ENCODE assay signal across 15 mouse cellular contexts in genomic region chr19:53128494-53129337, GRCm38 (mm10). TPM values are rescaled to one million over a fixed set of nuclear protein-coding genes. Genes with fewer than 3 reads are reported as not detected.
DNase-seq lines count a peak whose midpoint lies in the region; ATAC-seq and TF ChIP-seq lines count a peak whose summit lies in the region.
"Had no signal": no experiment of that assay in that cellular context is flagged by ENCODE, and none has a peak within 500 bp of the region (broad histone marks: within the 10 kb centered on the region; RNA-seq: fewer than 3 reads in every experiment).

No protein-coding gene starts in this region.

- no peaks in the 10 kb centered on the region for H3K9me3 ChIP-seq in heart, embryonic 15.5 days (replicated peaks)
- H3K9me3 ChIP-seq in lung, embryonic 16.5 days (ENCODE audit: control insufficient read depth, low read length) = no peaks in the 10 kb centered on the region
- no peaks in the 10 kb centered on the region for H3K9me3 ChIP-seq in stomach, postnatal 0 days (ENCODE audit: control insufficient read depth, low read length)
- no peaks in the 10 kb centered on the region for H3K9me3 ChIP-seq in embryonic facial prominence, embryonic 10.5 days
- H3K9me3 ChIP-seq: forebrain, embryonic 13.5 days; G1E had no signal

- no peak for ATAC-seq in heart, embryonic 15.5 days (replicated peaks; ENCODE audit: insufficient number of reproducible peaks, insufficient read depth, low FRiP score, low read depth)
- ATAC-seq in lung, embryonic 16.5 days (ENCODE audit: low read depth) = peak; percentile 52
- peak; percentile 76 for ATAC-seq in stomach, postnatal 0 days (ENCODE audit: low FRiP score, low TSS enrichment)
- ATAC-seq: forebrain, embryonic 13.5 days; hindbrain, postnatal 0 days had no signal

- H3K9ac ChIP-seq in heart, embryonic 15.5 days = no peak overlapping the region
- H3K9ac ChIP-seq in lung, embryonic 16.5 days (ENCODE audit: low read length) = 0 out of 2 replicates have a peak overlapping the region, but pooled peaks have one; percentile 6
- H3K9ac ChIP-seq in stomach, postnatal 0 days (ENCODE audit: low read length) = no peak overlapping the region; the same call in 1 of the 2 replicates
- H3K9ac ChIP-seq: forebrain, embryonic 13.5 days had no signal

- no peak for TF ChIP-seq EP300 in stomach, postnatal 0 days (optimal IDR thresholded peaks at IDR 0.05)

- no peaks in the 10 kb centered on the region for H3K27me3 ChIP-seq in heart, embryonic 15.5 days
- H3K27me3 ChIP-seq in lung, embryonic 16.5 days (ENCODE audit: control insufficient read depth, insufficient read depth, low read depth, low read length) = no peaks in the 10 kb centered on the region
- no peaks in the 10 kb centered on the region for H3K27me3 ChIP-seq in stomach, postnatal 0 days (ENCODE audit: control insufficient read depth, insufficient read depth, low read length)
- no peaks in the 10 kb centered on the region for H3K27me3 ChIP-seq in embryonic facial prominence, embryonic 10.5 days (replicated peaks; ENCODE audit: low read depth, poor library complexity, severe bottlenecking)
- H3K27me3 ChIP-seq: forebrain, embryonic 13.5 days had no signal

- no peak overlapping the region for H3K4me3 ChIP-seq in heart, embryonic 15.5 days
- H3K4me3 ChIP-seq in lung, embryonic 16.5 days (ENCODE audit: low read length) = no peak overlapping the region
- H3K4me3 ChIP-seq in stomach, postnatal 0 days (ENCODE audit: low read depth, low read length) = no peak overlapping the region
- no peak overlapping the region for H3K4me3 ChIP-seq in embryonic facial prominence, embryonic 10.5 days
- H3K4me3 ChIP-seq: forebrain, embryonic 13.5 days; myocyte had no signal

- peak; percentile 34 for DNase-seq in ovary, adult 18-20 months (ENCODE audit: low spot score)
- no peak for DNase-seq in ovary, postnatal 10 days (ENCODE audit: low spot score)
- DNase-seq in stomach, postnatal 0 days (ENCODE audit: low spot score) = peak; percentile 34
- DNase-seq in embryonic facial prominence, embryonic 10.5 days (ENCODE audit: low spot score) = no peak
- DNase-seq in right cerebral cortex, adult 2 months (ENCODE audit: low spot score in 2 of 2) = no peak
- no peak for DNase-seq in right cerebral cortex, adult 18-20 months
- DNase-seq: adrenal gland, postnatal 14 days; cerebellum, postnatal 25 days; right cerebral cortex, postnatal 4 days had no signal

- TF ChIP-seq CTCF in stomach, postnatal 0 days (IDR thresholded peaks at IDR 0.05; ENCODE audit: low read depth) = no peak

- 20% methylated on average over 13 of the region's 13 CpGs for WGBS in heart, embryonic 15.5 days
- WGBS in lung, embryonic 16.5 days = 19% methylated on average over 13 of the region's 13 CpGs
- 31% methylated on average over 13 of the region's 13 CpGs for WGBS in stomach, postnatal 0 days
- WGBS in embryonic facial prominence, embryonic 10.5 days = 60% methylated on average over 13 of the region's 13 CpGs

- H3K36me3 ChIP-seq in heart, embryonic 15.5 days = no peaks in the 10 kb centered on the region
- H3K36me3 ChIP-seq in lung, embryonic 16.5 days (ENCODE audit: control insufficient read depth, insufficient read depth, low read length) = no peaks in the 10 kb centered on the region
- no peaks in the 10 kb centered on the region for H3K36me3 ChIP-seq in stomach, postnatal 0 days (ENCODE audit: control insufficient read depth, insufficient read depth, low read length)
- H3K36me3 ChIP-seq in embryonic facial prominence, embryonic 10.5 days (replicated peaks) = no peaks in the 10 kb centered on the region
- H3K36me3 ChIP-seq: G1E had no signal

- peak overlapping the region; percentile 4; the same call in 1 of the 2 replicates for H3K4me2 ChIP-seq in heart, embryonic 15.5 days
- peak overlapping the region; percentile 20; the same call in 1 of the 2 replicates for H3K4me2 ChIP-seq in lung, embryonic 16.5 days (ENCODE audit: low read depth, low read length)
- H3K4me2 ChIP-seq in stomach, postnatal 0 days (replicated peaks; ENCODE audit: low read depth) = no peak overlapping the region
- H3K4me2 ChIP-seq: forebrain, embryonic 13.5 days had no signal

- H3K4me1 ChIP-seq in heart, embryonic 15.5 days (replicated peaks) = peaks cover 36% of the 10 kb centered on the region
- H3K4me1 ChIP-seq in lung, embryonic 16.5 days (replicated peaks; ENCODE audit: control insufficient read depth, insufficient read depth, low read length) = peaks cover 35% of the 10 kb centered on the region
- no peaks in the 10 kb centered on the region; the same call in 1 of the 2 replicates for H3K4me1 ChIP-seq in stomach, postnatal 0 days (replicated peaks; ENCODE audit: control insufficient read depth, insufficient read depth)
- peaks cover 20% of the 10 kb centered on the region for H3K4me1 ChIP-seq in embryonic facial prominence, embryonic 10.5 days
- H3K4me1 ChIP-seq: forebrain, embryonic 13.5 days had no signal

- peak overlapping the region; percentile 61 for H3K27ac ChIP-seq in heart, embryonic 15.5 days
- H3K27ac ChIP-seq in lung, embryonic 16.5 days (ENCODE audit: low read length) = peak overlapping the region; percentile 36
- peak overlapping the region; percentile 56; the same call in 1 of the 2 replicates for H3K27ac ChIP-seq in stomach, postnatal 0 days (replicated peaks)
- H3K27ac ChIP-seq in embryonic facial prominence, embryonic 10.5 days (replicated peaks) = no peak overlapping the region
- H3K27ac ChIP-seq: forebrain, embryonic 13.5 days; hindbrain, postnatal 0 days had no signal

RNA-seq across cellular contexts. Expression of gene Add3, which starts 11.5 kb away (rescaled TPM):
- 112 and 118 TPM in 2 replicates for polyA plus RNA-seq in heart, embryonic 15.5 days (2015; fragmentation: Nextera tagmentation; extraction: Ambion mirVana)
- 91.3 and 101 TPM in 2 replicates for polyA plus RNA-seq in lung, embryonic 16.5 days (2015; fragmentation: Nextera tagmentation; extraction: Ambion mirVana)
- 48.2 and 52.4 TPM in 2 replicates for polyA plus RNA-seq in stomach, postnatal 0 days (2015; fragmentation: Nextera tagmentation; extraction: Ambion mirVana)
- polyA plus RNA-seq in embryonic facial prominence, embryonic 10.5 days (2016; fragmentation: Nextera tagmentation; extraction: Ambion mirVana) = 61.7 and 67.2 TPM in 2 replicates

Comparison
In these comparisons a context has a peak if more than half of its experiments do, and no peak if none do; other contexts are left out.
1. DNase-seq: peak in ovary, adult 18-20 months (single experiment) and stomach, postnatal 0 days (single experiment); none in ovary, postnatal 10 days (single experiment), embryonic facial prominence, embryonic 10.5 days (single experiment), right cerebral cortex, adult 2 months (0 of 2) and right cerebral cortex, adult 18-20 months (single experiment).